Mouse (Mus musculus) C2C12 (cell line): ENCODE measurements around the gene Ets1. TPM values are rescaled to one million over a fixed set of nuclear protein-coding genes. Genes with fewer than 3 reads are reported as not detected.

Experiments
- H3K27me3 ChIP-seq: one replicate; pipeline ENCODE4 v1.6.1; 2011; ENCODE audit not compliant: control insufficient read depth, insufficient read depth, insufficient read length
- H3K36me3 ChIP-seq: one replicate; pipeline ENCODE4 v1.6.1; 2011; ENCODE audit not compliant: control insufficient read depth, insufficient read depth
- H3K4me3 ChIP-seq: one replicate; pipeline ENCODE4 v1.5.1; 2011; ENCODE audit warnings: mild to moderate bottlenecking, control low read depth; ENCODE audit not compliant: poor library complexity, insufficient read depth, severe bottlenecking
- H3K79me2 ChIP-seq: one replicate; pipeline ENCODE4 v1.6.1; 2011; ENCODE audit not compliant: control insufficient read depth, insufficient read depth
- H3K79me3 ChIP-seq: one replicate; pipeline ENCODE4 v1.6.1; 2011; ENCODE audit warnings: low read depth, control low read depth
- H3ac ChIP-seq: one replicate; pipeline ENCODE3; 2011; ENCODE audit warnings: low read depth; ENCODE audit not compliant: control insufficient read depth, insufficient read length
- CEBPB ChIP-seq: IDR thresholded peaks from one replicate; pipeline ENCODE4 v1.6.1; 2011; ENCODE audit warnings: low read depth, mild to moderate bottlenecking, control low read depth, moderate library complexity
- CTCF ChIP-seq: IDR thresholded peaks from one replicate; pipeline ENCODE4 v1.5.1; 2011; ENCODE audit not compliant: control insufficient read depth, insufficient read depth, insufficient read length
- FOSL1 ChIP-seq: IDR thresholded peaks from one replicate; pipeline ENCODE4 v1.8.0; 2011; ENCODE audit warnings: mild to moderate bottlenecking, low read length; ENCODE audit not compliant: poor library complexity, insufficient read depth, severe bottlenecking
- MAX ChIP-seq: IDR thresholded peaks from one replicate; pipeline ENCODE4 v1.6.1; 2011; ENCODE audit warnings: mild to moderate bottlenecking, control low read depth
- MYOD1 ChIP-seq: IDR thresholded peaks from one replicate; pipeline ENCODE4 v1.6.1; 2011; ENCODE audit warnings: low read depth; ENCODE audit not compliant: control insufficient read depth, insufficient read length
- MYOG ChIP-seq: IDR thresholded peaks from one replicate; pipeline ENCODE4 v1.6.1; 2011; ENCODE audit not compliant: control insufficient read depth, insufficient read length; ENCODE audit errors: extremely low read depth
- USF1 ChIP-seq: IDR thresholded peaks from one replicate; pipeline ENCODE4 v1.6.1; 2011; ENCODE audit warnings: low read depth, mild to moderate bottlenecking, control low read depth, moderate library complexity
- polyA plus RNA-seq: library from polyadenylated mRNA; unstranded; fragments of >200 nt; fragmentation: generic; extraction: Trizol; gene quantifications from one replicate; pipeline ENCODE4 v1.2.1, GENCODE M21; 2012; ENCODE audit warnings: missing spikeins

The Ets1 gene
- polyA plus RNA-seq, 1 experiment, result 9.4 TPM

- H3K4me3 ChIP-seq, result no peak overlapping the region
- H3K79me2 ChIP-seq, result no peaks in the 10 kb centered on the region
- no peaks in the 10 kb centered on the region for H3K27me3 ChIP-seq
- no peaks in the 10 kb centered on the region for H3K36me3 ChIP-seq
- H3ac ChIP-seq, result no peak overlapping the region
- TF ChIP-seq MYOD1, result no peak
- TF ChIP-seq MYOG, result no peak
- no peak for TF ChIP-seq CTCF
- TF ChIP-seq CEBPB, result no peak
- TF ChIP-seq MAX, result no peak
- TF ChIP-seq USF1, result no peak
- TF ChIP-seq FOSL1, result no peak
- no peaks in the 10 kb centered on the region for H3K79me3 ChIP-seq
Measured at GRCm38 (mm10) chr9:32806106-32806505, 170.1 kb downstream of the Ets1 start.

Other genes with a start within 250 kb of the Ets1 start
- not detected for gene Fli1, start 93.4 kb upstream of the Ets1 start, polyA plus RNA-seq